Mouse (Mus musculus): ENCODE results near the gene Elmo3.

- TF ChIP-seq CTCF (IDR thresholded peaks at IDR 0.05) (no peak), POLR2A (IDR thresholded peaks at IDR 0.05; ENCODE audit: insufficient read depth, low read depth, low read length) (no peak)
Observed at GRCm38 (mm10) chr8:105313622-105314402, 8.4 kb downstream of the Elmo3 start.
